Comparison of ENCODE assay signal across 12 mouse cellular contexts in the genomic region with DNA sequence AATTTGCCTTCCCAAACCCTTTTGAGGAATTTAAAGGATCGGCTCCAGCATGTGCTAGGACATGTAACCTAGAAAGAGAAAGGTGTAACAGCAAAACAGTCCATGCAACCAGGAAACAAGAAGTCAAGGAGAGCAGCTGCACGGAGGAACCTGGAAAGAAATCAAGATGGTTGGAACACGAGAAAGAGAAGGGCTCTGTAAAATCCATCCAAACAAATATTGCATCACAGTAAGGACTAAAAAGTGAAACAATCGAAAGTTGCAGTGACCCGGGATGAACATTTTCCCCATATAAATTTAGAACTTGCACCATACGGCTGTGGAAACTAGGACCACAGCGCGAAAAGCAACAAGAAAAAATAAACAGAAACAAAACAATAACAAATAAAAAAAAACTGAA.
DNase-seq lines count a peak whose midpoint lies in the region; ATAC-seq and TF ChIP-seq lines count a peak whose summit lies in the region.
"Had no signal": no experiment of that assay in that cellular context is flagged by ENCODE, and none has a peak within 500 bp of the region (broad histone marks: within the 10 kb centered on the region; RNA-seq: fewer than 3 reads in every experiment).

No protein-coding gene starts in this region.

- DNase-seq in gastrocnemius, adult 2 months: no peak
- DNase-seq in gastrocnemius, adult 8-10 months (ENCODE audit: low spot score in 2 of 2): no peak
- DNase-seq in layer of hippocampus, adult 2 months (ENCODE audit: low spot score in 2 of 2): no peak
- DNase-seq in layer of hippocampus, postnatal 36 days: no peak
- no peak for DNase-seq in midbrain, embryonic 11.5 days (ENCODE audit: low spot score, missing footprints)
- DNase-seq: cerebellum, adult 8-10 months had no signal

- H3K4me1 ChIP-seq in intestine, postnatal 0 days (replicated peaks; ENCODE audit: control insufficient read depth, insufficient read depth, low read length): no peaks in the 10 kb centered on the region
- H3K4me1 ChIP-seq in midbrain, embryonic 11.5 days (ENCODE audit: control insufficient read depth, insufficient read depth, low read length): 0 out of 2 replicates have a peak, but pooled peaks cover 2% of the 10 kb centered on the region
- H3K4me1 ChIP-seq: hindbrain, embryonic 10.5 days; midbrain, embryonic 15.5 days; neural tube, embryonic 12.5 days had no signal

- H3K79me3 ChIP-seq in C2C12 (ENCODE audit: low read depth): no peaks in the 10 kb centered on the region

- WGBS in intestine, postnatal 0 days: 56% methylated on average over 8 of the region's 8 CpGs
- 81% methylated on average over 8 of the region's 8 CpGs for WGBS in midbrain, embryonic 11.5 days

- intact Hi-C loops in gastrocnemius, adult 2 months (cut with DNase I): no loop called here

- ATAC-seq in intestine, postnatal 0 days: no peak
- ATAC-seq in midbrain, embryonic 11.5 days (ENCODE audit: low FRiP score): no peak
- no peak for ATAC-seq in erythroid progenitor cell, adult 5-6 weeks (replicated peaks; ENCODE audit: low FRiP score, poor library complexity, severe bottlenecking)
- ATAC-seq: midbrain, embryonic 15.5 days had no signal

- no peaks in the 10 kb centered on the region for H3K79me2 ChIP-seq in C2C12 (ENCODE audit: control insufficient read depth, insufficient read depth)

- no peaks in the 10 kb centered on the region for H3K27me3 ChIP-seq in C2C12 (ENCODE audit: control insufficient read depth, insufficient read depth, insufficient read length)
- no peaks in the 10 kb centered on the region; the same call in 1 of the 2 replicates for H3K27me3 ChIP-seq in intestine, postnatal 0 days (replicated peaks; ENCODE audit: control insufficient read depth, insufficient read depth, low read length)
- peaks cover 13% of the 10 kb centered on the region for H3K27me3 ChIP-seq in midbrain, embryonic 11.5 days (ENCODE audit: control insufficient read depth, insufficient read depth, low read length)
- H3K27me3 ChIP-seq: neural tube, embryonic 12.5 days had no signal

- H3K9ac ChIP-seq in intestine, postnatal 0 days (ENCODE audit: low read depth, low read length): no peak overlapping the region
- no peak overlapping the region for H3K9ac ChIP-seq in midbrain, embryonic 11.5 days (ENCODE audit: low read length)
- H3K9ac ChIP-seq: midbrain, embryonic 15.5 days; neural tube, embryonic 12.5 days had no signal

- no peak overlapping the region for H3ac ChIP-seq in C2C12 (ENCODE audit: control insufficient read depth, insufficient read length, low read depth)

- no peak for TF ChIP-seq CTCF in gastrocnemius, adult 2 months (IDR thresholded peaks at IDR 0.05)
- TF ChIP-seq CTCF in layer of hippocampus, adult 2 months (conservative IDR thresholded peaks at IDR 0.05): no peak
- TF ChIP-seq CTCF in C2C12 (IDR thresholded peaks at IDR 0.05; ENCODE audit: control insufficient read depth, insufficient read depth, insufficient read length): no peak
- no peak for TF ChIP-seq CTCF in intestine, postnatal 0 days (IDR thresholded peaks at IDR 0.05; ENCODE audit: low read depth)

- H3K27ac ChIP-seq in gastrocnemius, adult 2 months: peak overlapping the region; percentile 65; the same call in 1 of the 2 replicates
- peak overlapping the region; percentile 72 for H3K27ac ChIP-seq in layer of hippocampus, adult 2 months
- no peak overlapping the region for H3K27ac ChIP-seq in intestine, postnatal 0 days (ENCODE audit: low read depth, low read length)
- no peak overlapping the region for H3K27ac ChIP-seq in midbrain, embryonic 11.5 days (ENCODE audit: low read depth, low read length)
- H3K27ac ChIP-seq: hindbrain, embryonic 10.5 days; midbrain, embryonic 15.5 days; neural tube, embryonic 12.5 days had no signal

- H3K4me2 ChIP-seq in intestine, postnatal 0 days (replicated peaks; ENCODE audit: low read depth): peak overlapping the region; percentile 17
- H3K4me2 ChIP-seq in midbrain, embryonic 11.5 days: no peak overlapping the region
- H3K4me2 ChIP-seq: midbrain, embryonic 15.5 days; neural tube, embryonic 12.5 days had no signal

- H3K4me3 ChIP-seq in gastrocnemius, adult 2 months: peak overlapping the region; percentile 61
- H3K4me3 ChIP-seq in layer of hippocampus, adult 2 months: peak overlapping the region; percentile 37
- no peak overlapping the region for H3K4me3 ChIP-seq in C2C12 (ENCODE audit: insufficient read depth, poor library complexity, severe bottlenecking)
- no peak overlapping the region for H3K4me3 ChIP-seq in intestine, postnatal 0 days (ENCODE audit: low read depth, low read length)
- no peak overlapping the region for H3K4me3 ChIP-seq in midbrain, embryonic 11.5 days (ENCODE audit: low read depth, low read length)
- H3K4me3 ChIP-seq: hindbrain, embryonic 10.5 days; midbrain, embryonic 15.5 days; neural tube, embryonic 12.5 days had no signal

- no peaks in the 10 kb centered on the region for H3K9me3 ChIP-seq in intestine, postnatal 0 days (ENCODE audit: control insufficient read depth)
- no peaks in the 10 kb centered on the region for H3K9me3 ChIP-seq in midbrain, embryonic 11.5 days (ENCODE audit: control insufficient read depth, low read length)
- H3K9me3 ChIP-seq: hindbrain, embryonic 10.5 days; midbrain, embryonic 15.5 days; neural tube, embryonic 12.5 days had no signal

- H3K36me3 ChIP-seq in C2C12 (ENCODE audit: control insufficient read depth, insufficient read depth): no peaks in the 10 kb centered on the region
- no peaks in the 10 kb centered on the region for H3K36me3 ChIP-seq in intestine, postnatal 0 days (ENCODE audit: control insufficient read depth, insufficient read depth)
- H3K36me3 ChIP-seq in midbrain, embryonic 11.5 days (ENCODE audit: control insufficient read depth, insufficient read depth, low read length): no peaks in the 10 kb centered on the region
- H3K36me3 ChIP-seq: hindbrain, embryonic 10.5 days; midbrain, embryonic 15.5 days; neural tube, embryonic 12.5 days had no signal

TF ChIP-seq in C2C12, 6 proteins besides CTCF, POLR2A, EP300 and RAD21:
- no peak for TF ChIP-seq MYOG (IDR thresholded peaks at IDR 0.05; ENCODE audit: control insufficient read depth, extremely low read depth, insufficient read length)
- TF ChIP-seq USF1 (IDR thresholded peaks at IDR 0.05; ENCODE audit: low read depth): no peak
- TF ChIP-seq CEBPB (IDR thresholded peaks at IDR 0.05; ENCODE audit: low read depth): peak; percentile 70

Comparison
In these comparisons a context has a peak if more than half of its experiments do, and no peak if none do; other contexts are left out.
1. H3K27ac ChIP-seq: peak in gastrocnemius, adult 2 months (single experiment) and layer of hippocampus, adult 2 months (single experiment); none in intestine, postnatal 0 days (single experiment) and midbrain, embryonic 11.5 days (single experiment).
2. H3K4me3 ChIP-seq: peak in gastrocnemius, adult 2 months (single experiment) and layer of hippocampus, adult 2 months (single experiment); none in C2C12 (single experiment), intestine, postnatal 0 days (single experiment) and midbrain, embryonic 11.5 days (single experiment).